Mouse (Mus musculus): ENCODE data around the gene Akt3.

GRCm38 (mm10) chr1:176996166-176996565 lies 261.8 kb downstream of the Akt3 start:
- TF ChIP-seq CTCF (IDR thresholded peaks at IDR 0.05; ENCODE audit: low read depth, low read length) (no peak), POLR2A (IDR thresholded peaks at IDR 0.05; ENCODE audit: insufficient read depth, low read length) (no peak)
